8 mouse cellular contexts compared by ENCODE assay signal in genomic region chr5:127632167-127633145, GRCm38 (mm10). TPM values are rescaled to one million over a fixed set of nuclear protein-coding genes. Genes with fewer than 3 reads are reported as not detected.
A peak's percentile ranks its signal among the peaks of the same experiment; 100 is the strongest.
DNase-seq lines count a peak whose midpoint lies in the region; ATAC-seq lines count a peak whose summit lies in the region.

Gene Glt1d1, plus strand, starts transcription at chr5:127632262.
Gene Slc15a4, minus strand, starts transcription at chr5:127632897.

- peak; percentile 73 for ATAC-seq in frontal cortex, adult (ENCODE audit: low TSS enrichment)
- peak; percentile 89 for ATAC-seq in forebrain, embryonic 11.5 days (replicated peaks; ENCODE audit: low FRiP score)
- peak; percentile 78 for ATAC-seq in kidney, embryonic 16.5 days (ENCODE audit: low FRiP score, low TSS enrichment)
- 0 out of 2 replicates have a peak, but pooled peaks have one; percentile 9 for ATAC-seq in liver, embryonic 16.5 days (ENCODE audit: low read depth)

- H3K27me3 ChIP-seq in forebrain, embryonic 11.5 days (ENCODE audit: control insufficient read depth, insufficient read depth, low read length), result no peaks in the 10 kb centered on the region; the same call in 1 of the 2 replicates
- peaks cover 29% of the 10 kb centered on the region for H3K27me3 ChIP-seq in kidney, embryonic 16.5 days (ENCODE audit: insufficient read depth, low read length)
- H3K27me3 ChIP-seq in liver, embryonic 16.5 days (ENCODE audit: control insufficient read depth, insufficient read depth, low read depth, low read length), result peaks cover 23% of the 10 kb centered on the region

- H3K27ac ChIP-seq in forebrain, embryonic 11.5 days (ENCODE audit: low read depth, low read length), result no peak within 1 kb of the TSS
- no peak within 1 kb of the TSS for H3K27ac ChIP-seq in kidney, embryonic 16.5 days (ENCODE audit: low read length)
- no peak within 1 kb of the TSS for H3K27ac ChIP-seq in liver, embryonic 16.5 days (ENCODE audit: low read length)

- peak within 1 kb of the TSS; percentile 98 for H3K4me2 ChIP-seq in forebrain, embryonic 11.5 days (ENCODE audit: low read depth, low read length, severe bottlenecking)
- H3K4me2 ChIP-seq in kidney, embryonic 16.5 days (replicated peaks; ENCODE audit: low read depth, low read length), result peak within 1 kb of the TSS; percentile 72
- H3K4me2 ChIP-seq in liver, embryonic 16.5 days (ENCODE audit: low read depth, low read length), result peak within 1 kb of the TSS; percentile 48

- no peaks in the 10 kb centered on the region; the same call in 1 of the 2 replicates for H3K4me1 ChIP-seq in forebrain, embryonic 11.5 days (replicated peaks; ENCODE audit: control insufficient read depth, insufficient read depth, low read length)
- H3K4me1 ChIP-seq in kidney, embryonic 16.5 days (ENCODE audit: insufficient read depth, low read length), result no peaks in the 10 kb centered on the region
- no peaks in the 10 kb centered on the region for H3K4me1 ChIP-seq in liver, embryonic 16.5 days (ENCODE audit: control insufficient read depth, low read depth, low read length)

- WGBS in forebrain, embryonic 11.5 days, result under 1% methylated on average over 59 of the region's 62 CpGs
- under 1% methylated on average over 57 of the region's 62 CpGs for WGBS in kidney, embryonic 16.5 days
- 1% methylated on average over 59 of the region's 62 CpGs for whole genome bisulfite sequencing in liver, embryonic 16.5 days (ENCODE audit: insufficient replicate concordance)

- H3K9me3 ChIP-seq in forebrain, embryonic 11.5 days (ENCODE audit: control insufficient read depth, low read length), result no peaks in the 10 kb centered on the region
- H3K9me3 ChIP-seq in kidney, embryonic 16.5 days (ENCODE audit: low read length), result no peaks in the 10 kb centered on the region
- no peaks in the 10 kb centered on the region for H3K9me3 ChIP-seq in liver, embryonic 16.5 days (replicated peaks; ENCODE audit: control insufficient read depth, low read length)

- H3K36me3 ChIP-seq in forebrain, embryonic 11.5 days (ENCODE audit: control insufficient read depth, insufficient read depth, low read length), result no peaks in the 10 kb centered on the region
- no peaks in the 10 kb centered on the region for H3K36me3 ChIP-seq in kidney, embryonic 16.5 days (ENCODE audit: insufficient read depth, low read length)
- no peaks in the 10 kb centered on the region for H3K36me3 ChIP-seq in liver, embryonic 16.5 days (ENCODE audit: control insufficient read depth, insufficient read depth)

- no peak for DNase-seq in frontal cortex, postnatal 25 days (ENCODE audit: low spot score in 2 of 2)
- DNase-seq in brain, adult 2 months (ENCODE audit: low read depth, low spot score), result peak; percentile 81
- peak; percentile 81 for DNase-seq in forebrain, embryonic 11.5 days (ENCODE audit: low spot score)
- peak; percentile 50 to 58 for DNase-seq in right cerebral cortex, postnatal 10 days (ENCODE audit: low spot score in 2 of 2)
- no peak for DNase-seq in adipocyte (ENCODE audit: low spot score)

- H3K4me3 ChIP-seq in forebrain, embryonic 11.5 days (ENCODE audit: low read depth, low read length), result peak within 1 kb of the TSS; percentile 58
- peak within 1 kb of the TSS; percentile 48 for H3K4me3 ChIP-seq in kidney, embryonic 16.5 days (ENCODE audit: low read length)
- peak within 1 kb of the TSS; percentile 47 for H3K4me3 ChIP-seq in liver, embryonic 16.5 days (ENCODE audit: low read depth, low read length)

- peak within 1 kb of the TSS; percentile 86 for H3K9ac ChIP-seq in forebrain, embryonic 11.5 days (ENCODE audit: low read length)
- peak within 1 kb of the TSS; percentile 64 for H3K9ac ChIP-seq in kidney, embryonic 16.5 days (replicated peaks; ENCODE audit: low read length)
- H3K9ac ChIP-seq in liver, embryonic 16.5 days (ENCODE audit: low read depth, low read length), result 0 out of 2 replicates have a peak within 1 kb of the TSS, but pooled peaks have one; percentile 31

RNA-seq across cellular contexts. Expression of gene Glt1d1, which starts in this region (rescaled TPM):
- polyA plus RNA-seq in forebrain, embryonic 11.5 days (2014; fragmentation: Nextera tagmentation; extraction: Ambion mirVana), result 1.5 TPM in 2 replicates
- 0.27 and 0.54 TPM in 2 replicates for polyA plus RNA-seq in kidney, embryonic 16.5 days (2015; fragmentation: Nextera tagmentation; extraction: Ambion mirVana)
- polyA plus RNA-seq in liver, embryonic 16.5 days (2015; fragmentation: Nextera tagmentation; extraction: Ambion mirVana), result 0.07 and 0.09 TPM in 2 replicates

RNA-seq across cellular contexts. Expression of gene Slc15a4, which starts in this region (rescaled TPM):
- 24.5 and 28.0 TPM in 2 replicates for polyA plus RNA-seq in forebrain, embryonic 11.5 days (2014; fragmentation: Nextera tagmentation; extraction: Ambion mirVana)
- polyA plus RNA-seq in kidney, embryonic 16.5 days (2015; fragmentation: Nextera tagmentation; extraction: Ambion mirVana), result 20.5 and 23.3 TPM in 2 replicates
- polyA plus RNA-seq in liver, embryonic 16.5 days (2015; fragmentation: Nextera tagmentation; extraction: Ambion mirVana), result 7.9 and 10.7 TPM in 2 replicates

Comparison
In these comparisons a context has a peak if more than half of its experiments do, and no peak if none do; other contexts are left out.
1. ATAC-seq: peak in every context shown above with its lines; median percentile 89 in forebrain, embryonic 11.5 days; 78 in kidney, embryonic 16.5 days; 73 in frontal cortex, adult; 9 in liver, embryonic 16.5 days.
2. DNase-seq: peak in brain, adult 2 months (single experiment), forebrain, embryonic 11.5 days (single experiment) and right cerebral cortex, postnatal 10 days (2 of 2); none in frontal cortex, postnatal 25 days (0 of 2) and adipocyte (single experiment).
3. H3K4me2 ChIP-seq: peak in every context shown above with its lines; median percentile 98 in forebrain, embryonic 11.5 days; 72 in kidney, embryonic 16.5 days; 48 in liver, embryonic 16.5 days.
4. H3K9ac ChIP-seq: peak in every context shown above with its lines; median percentile 86 in forebrain, embryonic 11.5 days; 64 in kidney, embryonic 16.5 days; 31 in liver, embryonic 16.5 days.
5. Peak in every context shown above with its lines, with median percentiles within 50 percentile points of each other: H3K4me3 ChIP-seq.